Mouse (Mus musculus) olfactory bulb, adult 2 months (tissue): Measurements from ENCODE around the gene Tekt5.

Experiments used
- CTCF ChIP-seq: fragments of 200-500 bp; IDR thresholded peaks from 2 replicates; pipeline ENCODE4 v1.5.1; 2012; ENCODE audit warnings: low read depth, mild to moderate bottlenecking, low read length, moderate library complexity; ENCODE audit not compliant: insufficient read depth
- POLR2A ChIP-seq: fragments of 200-500 bp; IDR thresholded peaks from 2 replicates; pipeline ENCODE4 v1.6.1; 2012; ENCODE audit warnings: mild to moderate bottlenecking, low read depth, low read length, moderate library complexity; ENCODE audit not compliant: insufficient read depth

- TF ChIP-seq CTCF: no peak
- TF ChIP-seq POLR2A: no peak
These were observed 38.1 kb upstream of the Tekt5 start for GRCm38 (mm10) chr16:10433344-10433743.
